Mouse (Mus musculus) heart, postnatal 36 days (tissue): ENCODE measurements at regions not wholly inside any gene's neighbourhood (a gene's known extent, or its start where the extent isn't known, plus 50 kb on each side); places are given as distances from the start of the nearest gene placed in this dataset.
A peak's percentile ranks its signal among the peaks of the same experiment; 100 is the strongest.

Source experiments
- DNase-seq, 2 experiments: peaks; one replicate each; pipeline ENCODE4 v3.0.0; 2021 to 2022
- intact Hi-C: fragments of 180-260 bp; cut with DNase I; formaldehyde crosslinking; loops from one replicate; pipeline ENCODE4 v1.15.1; 2025

DNA sequence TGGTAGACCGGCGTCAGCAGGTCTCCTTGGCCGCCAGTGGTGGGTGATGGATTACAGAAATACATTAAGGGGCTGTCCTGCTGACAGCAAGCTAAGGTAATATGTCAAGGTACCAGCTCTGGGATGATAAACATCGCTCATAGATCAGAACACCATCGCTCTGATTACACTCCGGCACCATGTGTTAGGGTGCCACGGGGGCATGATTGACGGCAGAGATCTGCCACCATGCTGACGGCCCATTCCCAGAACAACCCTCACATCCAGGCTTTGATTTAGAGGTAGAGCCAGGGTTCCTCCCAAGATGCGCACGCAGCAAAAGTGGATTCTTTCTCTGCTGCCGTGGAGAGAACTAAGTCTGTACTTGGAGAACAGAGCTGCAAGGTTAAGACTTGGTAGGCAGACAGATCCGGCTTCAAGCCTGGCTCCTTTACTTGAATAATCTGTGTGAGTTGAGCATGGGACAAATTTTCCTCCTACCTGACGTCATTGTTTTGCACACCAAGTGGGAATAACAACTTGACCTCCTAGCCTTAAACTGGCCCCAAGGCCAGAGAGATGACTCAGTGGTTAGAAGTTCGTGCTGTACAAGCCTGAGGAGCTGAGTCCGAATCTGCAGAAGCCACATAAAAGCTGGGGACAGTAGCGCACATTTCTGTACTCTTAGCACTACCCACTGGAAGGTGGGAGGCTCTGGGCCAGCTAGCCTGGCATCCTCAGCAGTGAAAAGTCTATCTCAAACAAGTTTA, 144.0 kb downstream of the Rplp1 start:
- intact Hi-C loops = no loop called here
- no peak for DNase-seq

DNA sequence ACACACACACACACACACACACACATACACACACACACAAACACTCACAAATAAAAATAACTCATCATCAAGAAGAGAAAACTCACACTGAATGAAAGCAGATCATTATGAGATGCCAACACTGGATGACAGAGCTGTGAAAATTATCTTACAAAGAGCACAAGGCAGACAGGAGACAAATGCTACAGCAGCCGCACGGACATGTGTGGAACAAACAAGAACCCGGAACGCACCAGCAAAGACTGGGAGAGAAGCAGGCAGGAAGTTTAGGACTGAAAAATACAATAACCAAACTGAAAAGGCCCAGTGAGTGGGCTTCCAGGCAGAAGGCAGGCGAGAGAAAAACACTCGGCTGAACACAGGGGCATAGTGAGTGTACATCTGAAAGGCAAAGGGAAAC, 148.2 kb downstream of the Rplp1 start:
- no peak for DNase-seq
- intact Hi-C loops = no loop called here

DNA sequence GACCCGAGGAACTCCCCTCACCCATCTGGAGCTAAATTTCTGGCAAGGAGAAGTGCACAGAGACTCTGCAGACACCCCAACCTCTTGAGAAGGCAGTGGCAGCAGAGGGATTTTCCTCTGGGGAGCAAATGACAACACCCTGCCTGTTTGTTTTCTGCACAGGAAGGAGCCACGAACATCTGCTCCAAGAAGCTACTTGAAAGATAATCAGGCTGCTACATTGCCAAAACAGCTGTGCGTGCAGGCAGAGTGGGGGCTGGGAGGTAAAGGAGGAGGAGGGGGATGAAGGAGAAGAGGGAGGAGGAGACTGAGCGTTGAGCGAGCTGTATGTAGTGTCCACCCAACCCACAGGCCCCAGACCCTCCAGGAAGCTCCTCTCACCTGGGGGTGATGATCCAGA, 149.0 kb downstream of the Rplp1 start:
- intact Hi-C loops = no loop called here

DNA sequence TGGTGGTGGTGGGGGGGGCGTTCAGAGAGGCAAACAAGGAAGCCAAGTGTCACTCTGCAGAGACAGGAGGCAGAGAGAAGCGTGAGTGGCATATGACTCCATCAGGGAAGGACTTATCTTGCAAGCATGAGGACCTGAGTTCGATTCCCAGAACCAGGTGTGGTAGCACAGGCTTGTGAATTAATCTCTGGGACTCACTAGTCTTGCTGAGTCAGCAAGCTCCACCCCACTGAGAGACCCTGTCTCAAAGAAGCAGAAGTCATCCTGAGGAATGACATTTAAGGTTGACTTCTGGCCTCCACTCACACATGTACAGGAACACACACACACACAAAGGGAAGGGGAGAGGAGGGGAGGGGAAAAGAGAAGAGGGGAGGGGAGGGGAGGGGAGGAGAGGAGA, 156.5 kb downstream of the Rplp1 start:
- intact Hi-C loops = no loop called here
- no peak for DNase-seq

More for the DNA sequence above, 149.0 kb downstream of the Rplp1 start:
- no peak for DNase-seq

DNA sequence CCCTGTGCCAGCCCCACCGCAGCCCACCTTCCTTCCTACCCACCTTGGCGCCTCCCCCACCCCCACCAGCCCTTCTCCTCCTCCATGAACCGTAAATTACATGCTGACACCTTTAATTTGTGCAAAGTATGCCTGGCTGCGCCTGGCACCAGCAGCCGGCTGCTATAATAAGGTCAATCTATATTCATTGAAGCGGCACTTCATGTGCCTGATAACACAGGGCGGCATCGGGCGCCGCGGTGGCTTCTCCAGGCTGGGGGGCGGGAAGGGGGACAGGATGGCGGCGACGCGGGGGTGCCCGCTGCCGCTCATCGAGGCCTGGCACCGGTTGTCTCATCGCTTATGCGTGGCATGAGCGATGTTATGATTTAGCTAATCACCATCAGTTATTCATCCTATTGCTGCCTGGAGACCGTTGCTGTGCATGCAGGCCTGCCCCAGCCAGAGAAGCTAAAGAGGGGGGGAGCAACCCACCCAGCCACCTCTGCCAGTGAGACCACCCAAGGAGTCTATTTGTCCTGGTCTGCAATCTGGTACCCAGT, 157.5 kb downstream of the Rplp1 start:
- intact Hi-C loops = no loop called here
- no peak for DNase-seq

DNA sequence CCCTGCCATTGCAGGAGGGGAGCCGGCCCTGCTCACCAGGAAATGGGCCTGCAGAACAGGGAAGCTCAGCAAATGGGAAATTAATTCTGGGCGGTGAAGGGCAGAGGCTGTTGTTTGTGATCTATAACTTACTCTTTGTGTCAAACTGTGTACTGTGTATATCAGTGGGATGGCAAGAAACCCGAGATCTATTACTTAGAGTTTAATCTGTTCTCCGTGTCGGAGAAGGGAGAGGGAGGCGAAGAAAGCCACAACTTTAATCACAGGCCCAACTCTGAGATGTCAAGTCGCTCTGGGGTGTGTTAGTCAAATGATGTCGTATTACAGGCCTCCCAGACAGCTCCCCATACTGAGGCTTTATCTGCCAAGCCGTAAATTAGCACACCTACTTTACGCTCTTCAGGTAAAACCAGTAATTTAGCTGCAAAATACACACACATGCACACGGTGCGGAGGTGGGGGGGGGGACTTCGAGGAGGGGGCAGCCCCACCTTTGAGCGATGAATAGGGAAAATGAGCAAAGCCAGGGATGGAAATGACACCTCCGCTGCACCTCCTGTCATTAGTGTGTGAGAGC, 158.0 kb downstream of the Rplp1 start:
- no peak for DNase-seq
- intact Hi-C loops = no loop called here

DNA sequence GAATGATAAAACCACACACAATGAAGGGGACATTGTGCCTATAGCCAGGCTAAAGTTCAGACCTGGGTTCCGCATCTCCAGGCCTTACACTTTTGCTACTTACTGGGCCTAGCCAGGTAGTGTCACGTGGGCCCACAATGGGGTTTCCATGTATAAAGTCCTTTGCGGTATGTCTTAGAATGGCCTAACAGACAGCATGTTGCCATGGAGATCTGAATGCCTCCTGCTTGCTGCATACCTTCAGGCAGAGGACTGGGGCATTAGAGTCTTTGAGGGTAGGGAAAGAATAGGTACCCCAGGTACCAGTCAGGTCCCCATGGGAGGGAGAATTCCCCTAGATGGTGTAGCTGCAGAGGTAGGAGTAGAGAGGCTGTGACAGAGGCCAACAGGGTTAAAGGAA, 159.0 kb downstream of the Rplp1 start:
- intact Hi-C loops = no loop called here
- DNase-seq = no peak

DNA sequence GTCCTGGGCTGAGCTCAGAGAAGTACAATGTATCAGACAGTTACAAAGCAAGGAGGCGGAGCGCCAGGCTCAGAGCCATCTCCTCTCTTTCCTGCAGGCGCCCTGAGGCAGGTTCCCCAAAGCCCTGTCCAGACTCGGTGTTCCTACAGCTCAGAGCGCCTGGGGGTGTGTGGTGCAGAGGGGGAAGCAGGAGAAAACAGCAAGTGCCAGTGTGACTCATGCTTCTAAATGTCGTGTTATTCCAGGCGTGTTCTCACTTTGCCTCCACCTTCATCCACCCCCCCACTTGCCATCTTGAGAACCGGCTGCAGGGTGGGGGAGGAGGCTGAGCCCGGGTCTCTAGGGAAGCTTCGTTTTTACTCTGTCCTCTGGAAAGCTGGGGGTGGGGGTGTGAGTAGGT, 160.5 kb downstream of the Rplp1 start:
- DNase-seq = no peak
- intact Hi-C loops = no loop called here

DNA sequence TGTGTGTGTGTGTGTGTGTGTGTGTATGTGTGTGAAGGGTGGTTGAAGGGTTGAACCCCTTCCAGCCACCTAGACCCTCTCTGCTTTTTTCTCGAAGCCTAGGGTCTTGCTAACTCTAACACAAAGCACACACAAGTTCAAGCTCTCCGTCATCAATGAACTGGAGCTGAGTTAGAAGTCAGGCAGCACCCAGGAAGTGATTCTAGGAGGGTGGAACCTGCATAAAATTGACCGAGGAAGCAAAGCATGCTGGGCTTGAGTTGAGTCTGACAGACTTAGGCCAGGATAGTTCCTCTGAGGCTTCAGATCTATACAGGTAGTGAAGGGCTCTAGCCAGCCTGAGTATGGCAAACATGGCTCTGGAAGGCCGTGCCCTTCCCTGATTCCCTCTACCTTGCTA, 165.1 kb downstream of the Rplp1 start:
- no peak for DNase-seq
- intact Hi-C loops = no loop called here

DNA sequence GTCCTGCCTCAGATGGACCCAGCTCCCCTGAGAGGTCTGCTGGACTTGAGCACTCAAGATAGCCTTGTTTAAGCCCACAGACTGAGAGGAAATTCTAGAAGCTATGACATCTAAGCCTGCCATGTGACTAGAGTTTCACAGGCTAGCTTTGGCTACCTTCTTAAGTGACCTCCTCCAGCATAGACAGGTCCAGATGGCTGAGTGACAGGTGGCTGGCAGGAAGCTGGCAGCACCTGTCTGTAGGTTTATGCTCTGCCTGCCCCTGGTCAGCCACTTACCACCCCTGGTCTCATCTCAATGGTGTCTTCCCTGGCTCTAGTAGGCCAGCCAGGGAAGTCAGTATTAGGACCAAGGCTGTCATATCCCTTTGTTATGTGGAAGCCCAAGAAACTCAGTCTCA, 165.9 kb downstream of the Rplp1 start:
- DNase-seq = no peak
- intact Hi-C loops = no loop called here

DNA sequence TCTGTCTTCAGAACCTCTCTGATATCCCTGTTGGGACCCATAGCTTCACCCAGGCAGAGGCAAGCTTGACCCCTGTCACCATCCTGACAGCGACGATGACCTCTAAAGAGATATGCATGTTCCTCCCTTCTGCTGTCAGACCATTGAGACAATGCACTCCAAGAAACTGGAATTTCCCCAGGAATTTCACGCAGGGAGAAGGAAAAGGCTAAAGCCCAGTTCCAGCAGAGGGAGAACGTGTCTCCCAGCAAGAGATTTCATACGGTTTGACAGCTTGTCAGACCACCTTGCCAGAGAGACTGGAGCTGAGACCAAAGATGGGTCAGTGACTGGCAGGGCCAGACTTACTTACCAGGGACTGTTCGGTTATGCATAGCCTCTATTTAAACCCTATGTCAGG, 167.9 kb downstream of the Rplp1 start:
- no peak for DNase-seq
- intact Hi-C loops = no loop called here

DNA sequence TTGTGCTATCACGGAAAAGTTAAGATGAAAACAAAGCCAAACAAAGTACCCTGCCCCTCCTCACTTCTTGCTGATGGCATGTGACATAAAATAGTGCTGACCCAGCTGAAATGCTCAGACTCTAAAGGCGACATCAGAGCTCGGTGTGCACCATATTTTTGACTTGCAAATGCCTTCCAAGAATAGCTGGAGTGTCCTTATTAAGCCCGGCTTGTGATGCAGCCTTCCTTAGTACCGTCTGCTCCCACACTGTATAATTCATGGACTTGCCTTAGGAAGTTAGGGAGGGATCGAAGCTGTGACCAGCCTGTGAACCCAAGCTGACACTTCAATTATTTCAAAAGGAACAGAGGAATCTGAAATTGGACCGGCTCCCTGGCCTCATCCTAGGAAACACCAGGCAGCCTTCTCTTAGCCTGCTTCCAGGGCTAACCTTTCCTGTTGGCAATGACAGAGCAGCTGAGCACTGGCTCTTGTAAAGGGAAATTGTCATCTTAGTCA, 169.0 kb downstream of the Rplp1 start:
- no peak for DNase-seq

DNA sequence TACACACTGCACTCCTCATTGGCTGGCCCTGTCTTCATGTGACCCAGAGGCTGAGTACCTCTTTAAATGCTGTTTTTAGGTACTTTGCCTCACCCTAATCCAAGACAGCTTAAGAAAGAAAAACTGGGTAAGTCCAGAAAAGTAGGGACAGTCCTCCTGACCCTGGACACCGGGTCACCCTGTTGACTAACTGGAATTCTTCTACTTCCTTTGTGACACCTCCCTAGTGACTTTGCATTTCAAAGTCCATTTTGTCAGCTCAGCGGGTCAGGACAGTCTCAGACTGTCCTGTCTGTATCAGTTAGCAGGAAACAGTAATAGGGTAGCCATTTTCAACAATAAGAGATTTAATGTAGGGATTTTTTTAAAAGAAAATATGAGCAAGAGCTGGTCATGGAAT, 180.8 kb downstream of the Rplp1 start:
- DNase-seq = no peak
- intact Hi-C loops = no loop called here

More for the DNA sequence above, 169.0 kb downstream of the Rplp1 start:
- intact Hi-C loops = no loop called here

DNA sequence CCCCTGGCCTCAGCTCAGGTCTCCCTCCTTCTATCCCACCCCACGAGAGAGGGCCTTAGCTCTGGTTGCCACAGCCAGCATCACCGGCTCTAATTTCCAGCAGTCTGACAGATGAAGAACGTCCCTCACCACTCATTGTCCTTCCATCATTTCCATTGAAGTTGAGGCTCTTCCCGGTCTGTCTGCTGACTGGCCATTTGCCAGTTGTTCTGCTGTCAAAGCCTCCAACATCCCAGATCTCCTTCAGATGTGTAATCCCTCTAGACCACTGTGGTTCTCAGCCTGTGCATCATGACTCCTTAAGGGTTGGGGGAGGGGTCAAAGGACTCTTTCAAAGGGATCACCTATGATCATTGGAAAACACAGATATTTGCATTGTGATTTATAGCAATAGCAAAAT, 181.6 kb downstream of the Rplp1 start:
- no peak for DNase-seq
- intact Hi-C loops = no loop called here

DNA sequence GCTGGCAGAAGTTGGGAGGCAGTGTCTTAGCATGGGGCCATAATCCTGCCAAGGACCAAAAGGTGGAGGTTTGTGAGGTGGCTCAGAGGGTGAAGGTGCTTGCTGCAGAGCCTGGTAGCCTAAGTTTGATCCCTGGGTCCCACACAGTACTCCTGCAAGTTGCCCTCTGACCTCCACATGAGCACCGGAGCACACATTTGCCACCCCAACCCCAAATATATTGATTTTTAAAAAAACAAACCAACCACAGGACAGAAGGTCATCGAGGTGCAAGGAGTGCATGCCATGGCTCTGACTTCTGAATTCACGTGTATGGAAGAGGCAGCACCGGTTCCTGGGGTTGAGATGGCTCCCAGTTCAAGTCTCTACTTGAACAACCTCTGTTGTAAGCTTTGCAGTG, 186.2 kb downstream of the Rplp1 start:
- DNase-seq = no peak
- intact Hi-C loops = no loop called here

DNA sequence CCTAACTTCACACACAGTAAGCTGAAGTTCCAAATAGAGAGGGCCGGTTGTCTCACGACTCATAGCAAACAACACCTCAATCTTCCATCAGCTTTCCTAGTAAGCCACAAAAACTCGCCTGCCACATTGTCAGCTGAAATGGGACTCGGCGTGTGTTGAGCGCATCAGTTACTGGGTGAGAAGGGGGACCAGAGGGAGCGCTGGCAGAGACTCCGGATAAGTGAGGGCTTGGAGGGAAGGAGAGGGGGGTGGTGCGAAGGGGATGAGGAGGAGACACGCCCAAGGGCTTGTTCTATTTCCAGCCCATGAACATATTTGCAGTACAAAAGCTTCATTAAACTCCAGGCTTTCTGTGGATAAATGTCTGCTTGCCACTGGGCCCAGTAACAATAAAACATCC, 186.7 kb downstream of the Rplp1 start:
- no peak for DNase-seq
- intact Hi-C loops = no loop called here

DNA sequence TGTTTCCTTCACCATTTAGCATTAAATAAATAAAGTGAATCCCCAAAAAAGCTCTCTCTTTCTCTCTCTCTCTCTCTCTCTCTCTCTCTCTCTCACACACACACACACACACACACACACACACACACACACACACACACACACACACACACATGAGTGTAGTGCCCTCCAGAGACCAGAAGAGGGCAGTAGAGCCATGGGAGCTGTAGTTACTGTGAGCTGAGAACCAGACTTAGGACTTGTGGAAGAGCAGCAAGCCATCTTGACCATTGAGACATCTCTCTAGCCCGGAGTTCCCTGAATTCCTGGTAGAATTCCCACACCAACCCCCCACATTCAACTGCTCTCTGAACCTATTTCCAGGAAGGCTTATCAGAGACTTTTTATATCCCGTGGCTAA, 190.3 kb downstream of the Rplp1 start:
- intact Hi-C loops = no loop called here
- DNase-seq = no peak

DNA sequence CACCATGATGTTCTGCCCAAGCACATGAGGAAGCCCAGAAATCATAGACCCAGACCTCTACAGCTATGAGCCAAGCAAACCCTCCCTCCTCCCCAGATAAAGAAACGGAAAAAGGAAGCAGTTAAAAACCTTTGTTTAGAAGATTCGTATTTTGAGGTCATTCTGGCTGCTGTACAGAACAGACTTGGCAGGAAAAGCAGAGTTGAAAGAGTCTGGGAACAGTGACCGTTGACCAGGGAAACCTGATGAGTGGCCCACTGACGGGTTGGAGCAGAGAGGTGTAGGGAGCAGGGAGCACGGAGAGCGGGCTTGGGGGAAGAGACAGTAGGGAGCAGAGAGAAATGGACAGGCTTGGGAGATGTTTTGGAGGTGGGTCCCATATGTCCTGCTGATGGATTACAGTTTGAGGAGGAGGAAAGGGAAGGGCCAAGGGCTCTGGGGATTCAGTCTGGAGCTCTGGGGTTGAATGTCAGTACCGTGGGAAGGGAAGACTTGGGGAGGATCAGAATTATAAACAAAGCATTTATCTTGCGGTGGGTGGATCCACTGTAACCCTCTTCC, 191.2 kb downstream of the Rplp1 start:
- intact Hi-C loops = no loop called here
- peak; percentile 31 to 39 for DNase-seq

DNA sequence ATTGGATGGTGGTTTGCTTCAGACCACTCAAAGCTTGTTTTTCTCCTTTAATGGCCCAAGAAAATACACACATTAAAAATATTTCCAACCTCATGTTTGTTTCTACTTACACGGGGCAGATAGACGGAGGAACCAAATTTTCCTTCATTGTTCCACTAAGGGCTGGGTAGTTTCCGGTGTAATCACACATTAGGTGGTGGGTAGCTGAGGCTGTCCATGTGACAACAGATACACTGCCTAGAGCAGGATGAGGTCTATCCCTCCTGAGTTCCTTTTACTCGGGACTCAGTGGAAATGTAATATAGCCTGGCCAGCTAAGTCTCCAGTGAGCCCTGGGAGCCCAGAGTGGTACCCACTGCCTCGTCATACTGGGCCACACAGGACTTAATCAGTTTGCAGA, 192.5 kb downstream of the Rplp1 start:
- DNase-seq = no peak
- intact Hi-C loops = no loop called here

DNA sequence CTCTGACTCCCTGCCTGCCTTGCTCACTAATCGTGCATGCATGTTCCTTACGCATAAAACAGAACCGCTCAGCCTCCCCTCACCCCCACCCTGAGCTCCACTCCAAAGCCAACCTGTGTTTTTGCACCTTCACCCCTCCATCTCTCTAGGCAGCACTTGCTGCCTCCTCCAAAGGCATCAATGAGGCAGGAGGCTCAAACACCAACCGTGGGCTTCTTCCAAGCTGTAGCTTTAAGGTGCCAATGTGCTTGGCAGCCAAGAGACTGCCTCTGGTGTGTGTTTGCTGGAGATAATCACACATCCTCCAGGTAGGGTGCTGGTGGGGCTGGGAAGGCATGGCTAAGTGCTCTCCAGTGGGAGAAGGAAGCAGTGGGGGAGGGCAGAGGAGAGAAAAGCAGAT, 193.3 kb downstream of the Rplp1 start:
- intact Hi-C loops = no loop called here
- no peak for DNase-seq

DNA sequence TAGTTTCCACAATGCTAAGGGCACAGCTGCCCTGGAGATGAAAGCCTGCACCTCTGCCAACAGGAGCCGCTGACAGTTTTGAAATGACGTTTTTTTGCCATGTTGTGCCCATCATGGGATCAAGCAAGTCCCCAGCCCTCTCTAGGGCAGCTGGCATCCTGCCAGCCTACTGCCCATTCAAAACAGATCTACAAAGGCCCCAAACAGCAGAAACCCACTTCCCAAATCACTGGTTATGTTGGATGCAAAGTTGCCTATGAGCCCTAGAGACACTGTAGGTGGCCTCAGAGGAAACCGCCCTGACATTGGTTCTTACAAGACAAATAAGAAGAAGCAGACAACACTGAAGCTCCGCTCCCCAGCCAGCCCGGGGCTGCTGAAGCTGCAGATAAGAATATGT, 194.1 kb downstream of the Rplp1 start:
- intact Hi-C loops = no loop called here
- no peak for DNase-seq

DNA sequence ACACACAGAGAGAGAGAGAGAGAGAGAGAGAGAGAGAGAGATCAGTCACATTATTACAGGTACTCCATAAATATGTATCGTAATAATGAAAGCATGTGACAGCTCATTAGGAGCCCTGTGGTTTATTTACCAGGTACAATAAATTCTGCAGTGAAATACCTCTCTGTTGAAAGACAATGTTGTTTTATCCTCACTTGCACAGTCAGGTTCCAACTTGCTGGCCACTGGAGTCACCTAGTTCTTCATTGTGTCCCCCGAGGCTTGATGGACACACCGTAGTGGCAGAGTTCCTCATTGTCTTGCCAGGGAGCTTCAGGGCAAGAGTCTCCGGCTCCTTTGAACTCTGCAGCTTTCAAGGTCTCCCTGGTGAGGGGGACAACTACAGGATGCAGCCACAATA, 197.6 kb downstream of the Rplp1 start:
- DNase-seq = no peak
- intact Hi-C loops = no loop called here
